Mouse (Mus musculus): ENCODE data around the gene Mettl7a1. TPM values are rescaled to one million over a fixed set of nuclear protein-coding genes. Genes with fewer than 3 reads are reported as not detected.
"Not testable (repeated sequence)": the region's sequence is repeated elsewhere in the genome, so short reads cannot be mapped to it uniquely, and the experiment has no call there.

The Mettl7a1 gene
- polyA plus RNA-seq, 1 experiment from 2014 or later: 3.4 TPM

DNA sequence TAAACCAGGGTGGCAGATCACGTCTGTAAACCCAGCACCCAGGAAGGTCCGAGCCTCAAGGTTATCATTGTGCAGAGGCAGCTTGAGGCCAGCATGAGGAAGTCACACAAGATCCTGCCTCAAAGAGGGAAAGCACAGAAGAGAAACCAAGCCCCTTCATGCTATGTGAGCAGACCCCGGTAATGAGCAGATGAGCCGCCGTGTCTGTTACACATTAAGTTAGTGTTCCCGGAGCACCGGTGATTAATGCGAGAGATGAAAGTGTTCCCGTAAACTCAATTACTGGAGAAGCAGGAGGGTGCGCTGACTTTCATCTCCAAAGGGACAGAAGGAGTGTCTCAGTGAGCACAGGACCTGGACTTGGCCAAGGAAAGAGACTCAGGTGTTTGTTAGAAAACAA lies 25.4 kb downstream of the Mettl7a1 start:
- not testable (repeated sequence) for H3K9ac ChIP-seq (ENCODE audit: low read depth, low read length); H3K4me3 ChIP-seq (ENCODE audit: low read depth, low read length); H3K27me3 ChIP-seq (replicated peaks; ENCODE audit: control insufficient read depth, insufficient read depth, low read length); DNase-seq (ENCODE audit: low spot score); ATAC-seq (ENCODE audit: low read depth); H3K4me2 ChIP-seq (ENCODE audit: low read depth, low read length); H3K9me3 ChIP-seq (ENCODE audit: control insufficient read depth, low read length); H3K27ac ChIP-seq (replicated peaks; ENCODE audit: low read depth, low read length); H3K4me1 ChIP-seq (ENCODE audit: control insufficient read depth, insufficient read depth, low read length); H3K36me3 ChIP-seq (ENCODE audit: control insufficient read depth, insufficient read depth, low read length)
- 48% methylated on average over 10 of the region's 10 CpGs for WGBS

DNA sequence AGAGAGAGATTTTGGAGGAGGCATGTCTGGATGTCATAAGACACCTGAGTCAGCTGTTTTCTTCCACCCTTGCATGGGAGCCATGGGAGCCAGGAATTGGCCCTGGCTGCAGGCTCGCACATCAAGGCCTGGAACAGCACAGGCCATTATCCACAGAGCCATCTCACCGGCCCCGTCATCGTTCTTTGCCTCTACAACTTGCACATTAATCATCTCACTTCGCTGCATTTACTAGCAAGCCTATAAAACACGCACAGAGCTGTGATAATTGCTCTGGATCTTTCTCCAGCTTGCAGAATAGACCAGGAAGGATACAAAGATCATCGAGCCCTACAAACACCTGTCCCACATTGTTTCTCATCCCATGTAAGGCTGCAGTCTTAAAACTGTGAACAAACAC lies 26.8 kb downstream of the Mettl7a1 start:
- H3K4me2 ChIP-seq (ENCODE audit: low read depth, low read length): no peak overlapping the region
- H3K27ac ChIP-seq (replicated peaks; ENCODE audit: low read depth, low read length): no peak overlapping the region
- H3K4me1 ChIP-seq (ENCODE audit: control insufficient read depth, insufficient read depth, low read length): no peaks in the 10 kb centered on the region
- H3K9ac ChIP-seq (ENCODE audit: low read depth, low read length): no peak overlapping the region
- ATAC-seq (ENCODE audit: low read depth) (no peak), DNase-seq (ENCODE audit: low spot score) (no peak)
- no peaks in the 10 kb centered on the region for H3K9me3 ChIP-seq (ENCODE audit: control insufficient read depth, low read length)
- WGBS: 86% methylated on average over 7 of the region's 7 CpGs
- no peaks in the 10 kb centered on the region for H3K27me3 ChIP-seq (replicated peaks; ENCODE audit: control insufficient read depth, insufficient read depth, low read length)
- no peak overlapping the region for H3K4me3 ChIP-seq (ENCODE audit: low read depth, low read length)
- no peaks in the 10 kb centered on the region for H3K36me3 ChIP-seq (ENCODE audit: control insufficient read depth, insufficient read depth, low read length)

DNA sequence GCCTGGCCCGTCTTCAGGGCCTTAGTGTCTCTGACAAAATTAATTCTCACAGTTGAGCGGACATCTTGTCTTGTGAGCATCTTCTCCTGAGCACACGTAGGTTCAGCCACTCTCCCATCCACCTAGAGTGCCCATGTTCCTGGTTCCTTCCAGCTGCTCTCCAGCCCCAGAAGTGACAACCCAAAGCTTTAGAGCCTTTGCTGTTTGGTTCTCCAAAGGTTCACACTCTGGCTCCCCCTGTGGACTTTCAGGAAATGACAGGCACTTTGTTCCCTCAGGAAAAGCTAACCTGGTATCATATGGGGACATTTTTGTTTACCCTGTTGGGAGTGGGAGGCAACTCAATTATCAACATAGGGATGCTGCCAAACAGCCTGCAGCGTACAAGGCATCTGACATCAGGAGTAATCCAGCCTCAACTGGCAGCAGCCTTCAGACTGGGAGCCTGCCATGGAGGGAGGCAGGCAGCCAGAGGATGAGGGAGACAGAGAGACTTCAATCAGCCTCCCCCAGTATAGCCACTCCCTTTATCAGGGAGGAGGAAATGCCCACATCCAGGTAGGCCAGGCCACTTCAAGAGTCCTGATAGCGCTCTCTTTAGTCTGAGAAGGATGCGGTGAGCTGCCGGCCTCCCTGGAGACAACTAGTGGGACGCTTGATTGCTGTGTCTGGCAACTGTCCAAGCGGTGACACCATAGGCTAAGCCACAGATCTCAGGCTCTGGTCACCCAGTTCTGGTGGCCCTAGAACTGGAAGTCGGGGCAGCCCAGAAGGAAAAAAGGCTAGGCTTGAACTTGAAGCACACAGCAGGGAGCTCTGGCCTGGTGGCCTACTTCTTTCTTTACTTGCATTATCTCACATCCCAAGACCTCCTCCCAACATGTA lies 28.4 kb downstream of the Mettl7a1 start:
- not testable (repeated sequence) for H3K4me3 ChIP-seq (ENCODE audit: low read depth, low read length); H3K9me3 ChIP-seq (ENCODE audit: control insufficient read depth, low read length); H3K4me1 ChIP-seq (ENCODE audit: control insufficient read depth, insufficient read depth, low read length); H3K4me2 ChIP-seq (ENCODE audit: low read depth, low read length); DNase-seq (ENCODE audit: low spot score); H3K27me3 ChIP-seq (replicated peaks; ENCODE audit: control insufficient read depth, insufficient read depth, low read length); H3K36me3 ChIP-seq (ENCODE audit: control insufficient read depth, insufficient read depth, low read length); H3K9ac ChIP-seq (ENCODE audit: low read depth, low read length); H3K27ac ChIP-seq (replicated peaks; ENCODE audit: low read depth, low read length)
- peak; percentile 22; the same call in 1 of the 2 replicates for ATAC-seq (ENCODE audit: low read depth)
- 27% methylated on average over 2 of the region's 10 CpGs for WGBS

DNA sequence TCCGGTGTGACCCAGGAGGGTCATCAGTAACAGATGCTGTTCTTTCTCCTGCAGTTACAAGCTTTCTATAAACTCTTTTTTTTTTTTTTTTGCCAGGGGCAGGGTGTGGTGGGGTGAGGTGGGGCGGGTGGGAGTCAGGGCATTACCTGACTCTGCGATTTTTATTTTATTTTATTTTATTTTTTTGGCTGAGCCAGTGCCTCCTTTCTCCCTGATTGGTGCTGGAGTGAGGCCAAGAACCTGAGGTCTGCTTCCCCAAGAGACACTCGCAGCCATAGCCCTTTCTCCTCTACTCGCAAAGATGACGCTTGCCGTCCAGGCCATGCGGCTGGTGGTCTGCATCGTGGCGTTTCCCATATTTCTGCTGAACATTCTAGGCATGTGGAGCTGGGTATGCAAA lies 30.7 kb downstream of the Mettl7a1 start, which contains the start of gene Mettl7a3:
Gene Mettl7a3, plus strand, starts transcription at position 301 of the 400 bp plus-strand sequence.
- DNase-seq (ENCODE audit: low spot score): no peak
- Histone ChIP-seq H3K27me3 (replicated peaks; ENCODE audit: control insufficient read depth, insufficient read depth, low read length) (no peaks in the 10 kb centered on the region), H3K4me2 (ENCODE audit: low read depth, low read length) (no peak within 1 kb of the TSS), H3K4me3 (ENCODE audit: low read depth, low read length) (no peak within 1 kb of the TSS), H3K27ac (replicated peaks; ENCODE audit: low read depth, low read length) (no peak within 1 kb of the TSS), H3K9ac (ENCODE audit: low read depth, low read length) (no peak within 1 kb of the TSS), H3K36me3 (ENCODE audit: control insufficient read depth, insufficient read depth, low read length) (no peaks in the 10 kb centered on the region), H3K9me3 (ENCODE audit: control insufficient read depth, low read length) (no peaks in the 10 kb centered on the region), H3K4me1 (ENCODE audit: control insufficient read depth, insufficient read depth, low read length) (no peaks in the 10 kb centered on the region)
- ATAC-seq (ENCODE audit: low read depth): no peak
- 53% methylated on average over 10 of the region's 10 CpGs for WGBS

DNA sequence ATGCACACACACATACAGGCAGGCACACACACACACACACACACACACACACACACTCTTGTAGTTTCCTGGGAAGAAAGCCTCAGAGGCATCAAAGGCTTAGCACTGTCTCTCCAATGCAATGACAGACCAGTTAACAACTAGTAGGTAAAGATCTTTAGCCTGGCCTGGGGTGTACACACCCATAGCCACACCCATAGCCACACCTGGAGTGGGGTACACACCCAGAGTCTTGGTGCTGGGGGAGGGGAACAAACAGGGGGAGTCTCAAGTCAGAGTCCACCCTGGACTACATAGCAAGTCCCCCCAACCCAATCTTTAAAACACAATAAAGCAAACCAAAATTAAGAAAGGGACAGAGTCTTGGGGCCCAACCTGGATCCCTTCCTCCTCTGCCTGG lies 33.4 kb downstream of the Mettl7a1 start:
- not testable (repeated sequence) for ATAC-seq (ENCODE audit: low read depth); H3K36me3 ChIP-seq (ENCODE audit: control insufficient read depth, insufficient read depth, low read length); DNase-seq (ENCODE audit: low spot score); H3K27ac ChIP-seq (replicated peaks; ENCODE audit: low read depth, low read length); H3K9me3 ChIP-seq (ENCODE audit: control insufficient read depth, low read length); H3K9ac ChIP-seq (ENCODE audit: low read depth, low read length); H3K27me3 ChIP-seq (replicated peaks; ENCODE audit: control insufficient read depth, insufficient read depth, low read length); H3K4me3 ChIP-seq (ENCODE audit: low read depth, low read length); H3K4me2 ChIP-seq (ENCODE audit: low read depth, low read length); H3K4me1 ChIP-seq (ENCODE audit: control insufficient read depth, insufficient read depth, low read length)

DNA sequence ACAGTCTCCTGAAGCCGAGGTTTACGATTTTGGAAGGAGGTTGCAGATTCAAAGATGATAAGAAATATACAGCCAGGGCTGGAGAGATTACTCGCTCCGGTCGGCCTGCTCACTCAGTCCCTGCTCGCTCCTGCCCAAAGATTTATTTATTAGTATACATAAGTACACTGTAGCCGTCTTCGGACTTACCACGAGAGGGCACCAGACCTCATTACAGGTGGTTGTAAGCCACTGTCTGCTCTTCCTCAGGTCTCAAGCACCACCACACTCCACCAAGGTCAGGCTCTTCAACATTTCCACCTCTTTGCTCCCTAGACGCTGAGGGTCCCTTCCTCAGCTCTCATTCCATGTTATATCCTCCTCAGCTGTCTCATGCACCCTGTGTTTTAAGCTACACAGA lies 33.9 kb downstream of the Mettl7a1 start:
- H3K9me3 ChIP-seq (ENCODE audit: control insufficient read depth, low read length); ATAC-seq (ENCODE audit: low read depth); H3K4me3 ChIP-seq (ENCODE audit: low read depth, low read length); H3K27me3 ChIP-seq (replicated peaks; ENCODE audit: control insufficient read depth, insufficient read depth, low read length); H3K36me3 ChIP-seq (ENCODE audit: control insufficient read depth, insufficient read depth, low read length); H3K4me2 ChIP-seq (ENCODE audit: low read depth, low read length); H3K27ac ChIP-seq (replicated peaks; ENCODE audit: low read depth, low read length); H3K9ac ChIP-seq (ENCODE audit: low read depth, low read length); H3K4me1 ChIP-seq (ENCODE audit: control insufficient read depth, insufficient read depth, low read length): not testable (repeated sequence)
- DNase-seq (ENCODE audit: low spot score): peak; percentile 39
- 44% methylated on average over 10 of the region's 10 CpGs for WGBS

DNA sequence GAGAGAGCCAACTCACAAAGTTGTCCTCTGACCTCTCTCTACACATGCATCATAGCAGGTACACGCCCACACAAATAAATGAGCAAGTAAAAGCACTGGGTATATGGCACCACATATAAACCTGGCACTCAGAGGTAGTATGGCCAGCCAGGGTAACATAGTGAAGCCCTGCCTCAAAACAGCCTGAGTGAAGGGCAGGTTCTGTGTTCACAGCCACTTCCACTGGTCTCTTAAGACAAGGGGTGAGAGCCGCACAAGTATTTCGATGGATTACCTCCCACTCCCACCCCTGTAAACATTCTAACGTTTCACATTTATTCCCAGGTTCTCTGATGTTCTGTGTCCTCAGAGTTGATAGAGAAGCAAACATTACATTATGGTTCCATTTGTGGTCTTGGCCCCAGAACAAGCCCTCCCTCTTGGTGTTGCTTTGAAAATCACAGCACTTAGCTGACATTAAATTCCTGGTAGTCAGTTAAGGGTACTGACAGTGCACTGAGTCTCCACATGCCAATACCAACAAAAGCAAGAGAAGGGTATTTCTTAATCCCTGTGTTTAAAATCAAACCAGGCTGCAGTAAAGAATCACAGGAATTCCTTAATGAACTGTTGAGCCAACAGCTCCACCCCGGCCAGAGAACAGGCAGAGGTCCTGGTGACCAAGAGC lies 37.5 kb downstream of the Mettl7a1 start:
- H3K27ac ChIP-seq (replicated peaks; ENCODE audit: low read depth, low read length); H3K27me3 ChIP-seq (replicated peaks; ENCODE audit: control insufficient read depth, insufficient read depth, low read length); H3K4me3 ChIP-seq (ENCODE audit: low read depth, low read length); H3K9me3 ChIP-seq (ENCODE audit: control insufficient read depth, low read length); ATAC-seq (ENCODE audit: low read depth); H3K36me3 ChIP-seq (ENCODE audit: control insufficient read depth, insufficient read depth, low read length); H3K4me1 ChIP-seq (ENCODE audit: control insufficient read depth, insufficient read depth, low read length); H3K4me2 ChIP-seq (ENCODE audit: low read depth, low read length); H3K9ac ChIP-seq (ENCODE audit: low read depth, low read length): not testable (repeated sequence)
- DNase-seq (ENCODE audit: low spot score): peak; percentile 22
- 52% methylated on average over 4 of the region's 5 CpGs for WGBS

DNA sequence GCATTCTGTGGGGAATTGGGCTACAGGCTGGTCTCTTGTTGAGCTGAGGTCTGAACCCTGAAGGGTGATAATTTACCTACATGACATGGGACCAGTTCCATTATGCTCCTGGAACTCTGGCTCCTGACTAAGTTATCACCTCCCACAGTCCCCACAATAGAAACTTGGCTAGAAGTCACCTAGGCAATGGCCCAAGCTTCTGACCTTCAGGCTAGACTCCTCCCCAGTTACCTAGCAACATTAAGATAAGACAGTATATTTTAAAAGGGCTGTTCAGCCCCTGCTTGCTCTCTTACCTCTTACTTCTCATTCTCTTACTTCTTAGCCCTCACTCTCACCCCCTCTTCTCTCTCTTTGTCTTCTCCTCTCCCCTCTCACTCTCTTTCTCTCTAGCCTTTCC lies 41.5 kb downstream of the Mettl7a1 start:
- Histone ChIP-seq H3K4me2 (ENCODE audit: low read depth, low read length) (no peak overlapping the region), H3K27me3 (replicated peaks; ENCODE audit: control insufficient read depth, insufficient read depth, low read length) (no peaks in the 10 kb centered on the region), H3K4me1 (ENCODE audit: control insufficient read depth, insufficient read depth, low read length) (no peaks in the 10 kb centered on the region), H3K36me3 (ENCODE audit: control insufficient read depth, insufficient read depth, low read length) (no peaks in the 10 kb centered on the region), H3K27ac (replicated peaks; ENCODE audit: low read depth, low read length) (no peak overlapping the region), H3K9ac (ENCODE audit: low read depth, low read length) (no peak overlapping the region), H3K4me3 (ENCODE audit: low read depth, low read length) (no peak overlapping the region), H3K9me3 (ENCODE audit: control insufficient read depth, low read length) (no peaks in the 10 kb centered on the region)
- DNase-seq (ENCODE audit: low spot score) (no peak), ATAC-seq (ENCODE audit: low read depth) (no peak)
